Mouse (Mus musculus): ENCODE results near the gene Usp16. TPM values are rescaled to one million over a fixed set of nuclear protein-coding genes. Genes with fewer than 3 reads are reported as not detected.
A peak's percentile ranks its signal among the peaks of the same experiment; 100 is the strongest.

Usp16 gene
- total RNA-seq (2014; fragmentation: Nextera tagmentation) (72.4 and 73.8 TPM in 2 replicates), total RNA-seq (2017) (120 and 133 TPM in 2 replicates)

DNA sequence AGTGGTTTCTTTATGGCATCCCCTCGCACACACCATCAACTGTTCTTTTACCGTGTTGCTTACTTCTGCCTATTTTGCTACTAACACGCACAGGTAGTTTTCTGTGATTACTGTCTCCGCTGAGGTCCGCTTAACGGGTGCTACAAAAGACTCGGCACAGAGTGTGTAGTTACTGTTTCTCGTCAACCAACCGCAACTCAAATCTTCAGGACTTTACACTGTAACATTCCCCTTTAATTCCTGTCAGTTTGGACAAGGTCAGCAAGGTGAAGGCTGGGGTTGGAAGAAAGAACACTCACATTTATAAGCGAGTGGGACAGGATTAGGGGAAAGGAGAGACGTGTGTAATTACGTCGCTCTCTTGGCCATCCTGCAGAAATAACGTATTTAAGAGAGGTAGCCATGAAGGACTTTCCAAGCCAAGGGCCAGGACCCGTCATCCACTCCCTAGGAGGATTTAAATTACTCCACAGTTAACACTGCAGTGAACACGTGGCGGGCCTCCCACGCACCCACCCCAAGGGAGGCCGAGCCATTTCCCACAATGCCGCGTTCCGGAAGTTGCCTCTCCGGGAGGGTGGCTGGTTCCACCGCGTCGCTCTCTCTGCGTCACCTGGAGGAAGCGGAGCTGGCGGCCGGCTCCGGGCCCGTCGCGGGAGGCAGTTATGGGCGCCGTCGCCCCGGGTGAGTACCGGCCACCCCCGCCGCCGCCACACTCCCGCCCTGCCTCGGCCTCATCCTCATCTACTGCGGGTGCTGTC, at the start of gene Usp16:
Usp16 (plus strand) TSS at position 285 of the 761 bp plus-strand sequence.
- peak; percentile 98 for ATAC-seq (replicated peaks; ENCODE audit: poor library complexity, severe bottlenecking)

DNA sequence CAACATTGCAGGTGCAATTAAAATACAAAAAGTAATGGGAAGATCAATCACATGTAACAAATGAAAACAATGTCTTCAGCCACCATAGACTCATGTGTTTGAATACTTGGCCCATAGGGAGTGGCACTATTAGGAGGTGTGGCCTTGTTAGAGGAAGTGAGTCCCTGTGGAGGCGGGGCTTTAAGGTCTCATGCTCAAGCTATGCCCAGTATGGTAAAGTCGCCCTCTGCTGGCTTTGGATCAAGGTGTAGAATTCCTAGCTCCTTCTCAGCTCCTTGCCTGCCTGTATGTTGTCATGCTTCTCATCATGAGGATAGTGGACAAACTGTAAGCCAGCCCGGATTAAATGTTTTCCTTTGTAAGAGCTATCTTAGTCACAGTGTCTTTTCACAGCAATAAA, 49.5 kb upstream of the Usp16 start:
- peak; percentile 99 for ATAC-seq (replicated peaks; ENCODE audit: poor library complexity, severe bottlenecking)

DNA sequence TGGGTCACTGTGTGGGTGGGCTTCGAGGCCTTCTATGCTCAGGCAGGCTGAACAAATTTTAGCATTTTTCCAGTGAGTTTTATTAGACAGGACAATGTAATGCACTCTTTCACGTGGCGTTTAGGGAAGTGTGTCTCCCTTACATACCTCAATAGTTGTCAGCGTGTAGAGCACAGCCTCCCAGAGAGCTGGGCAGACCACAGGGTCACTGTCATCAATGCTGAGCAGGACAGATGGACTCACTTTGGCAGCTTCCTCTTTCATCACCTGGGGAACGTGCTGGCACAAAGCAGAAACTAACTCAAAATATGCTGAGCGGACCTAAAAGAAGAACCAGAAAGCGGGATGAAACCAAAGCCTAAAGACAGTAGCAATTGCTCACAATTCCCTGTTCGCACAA, 33.8 kb upstream of the Usp16 start:
- peak; percentile 88 for ATAC-seq (replicated peaks; ENCODE audit: poor library complexity, severe bottlenecking)

DNA sequence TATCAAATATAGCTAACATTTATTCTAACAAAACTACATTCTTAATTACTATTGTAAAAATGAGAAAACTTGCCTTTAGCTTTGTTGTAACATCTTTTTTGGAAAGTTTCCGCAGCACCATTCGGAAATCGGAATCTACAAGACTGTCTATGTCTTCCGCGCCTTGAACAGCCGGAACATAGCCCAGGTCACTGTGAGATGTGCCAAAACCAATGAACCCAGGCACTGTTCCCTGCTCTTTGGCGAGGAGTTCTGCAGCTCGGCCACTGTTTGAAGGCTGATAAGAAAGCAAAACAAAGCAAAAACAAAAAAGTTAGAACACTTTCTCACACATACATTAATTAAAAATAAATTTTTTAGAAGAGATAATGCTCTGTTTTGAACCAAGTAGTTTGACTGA, 27.0 kb upstream of the Usp16 start:
- ATAC-seq (replicated peaks; ENCODE audit: poor library complexity, severe bottlenecking), result no peak

DNA sequence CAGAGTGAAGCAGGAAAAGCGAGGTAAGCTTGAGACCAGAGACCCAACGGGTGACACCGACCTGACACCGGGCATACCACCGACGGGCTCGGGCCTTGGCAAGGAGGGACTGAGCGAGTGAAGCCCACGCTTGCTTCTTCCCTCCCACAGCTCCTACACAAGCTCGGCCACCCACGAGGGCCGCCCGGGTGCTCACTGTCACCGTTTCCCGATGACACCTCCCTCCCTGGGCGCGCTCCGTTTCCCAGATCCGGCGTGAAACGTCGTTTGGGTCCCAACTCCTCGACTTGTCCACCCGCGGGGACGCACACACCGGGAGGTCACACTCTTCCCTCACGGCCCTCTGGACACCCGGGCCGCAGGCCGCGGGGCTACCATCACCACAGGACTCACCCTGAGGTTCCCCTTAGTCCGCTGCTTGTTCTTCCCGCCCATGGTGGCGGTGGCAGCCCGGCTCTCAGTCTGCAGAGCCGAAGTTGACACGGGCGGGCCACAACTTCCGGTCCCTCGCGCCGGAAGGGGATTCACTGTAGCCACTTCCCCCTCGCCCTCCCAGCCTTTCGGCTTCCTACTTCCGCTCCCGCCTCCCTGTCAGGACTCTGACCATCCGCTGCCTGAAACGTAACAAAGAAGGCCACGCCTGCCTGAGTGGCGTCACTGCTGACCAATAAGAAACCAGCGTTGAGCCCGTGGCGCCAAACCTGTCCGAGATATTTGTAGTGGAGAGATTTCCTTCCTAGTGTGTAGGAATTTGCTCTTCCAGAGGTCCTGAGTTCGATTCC, 22.3 kb upstream of the Usp16 start, which contains the start of gene Ltn1:
Ltn1 (minus strand) TSS at position 580 of the 782 bp plus-strand sequence.
- ATAC-seq (replicated peaks; ENCODE audit: poor library complexity, severe bottlenecking), result peak; percentile 97

DNA sequence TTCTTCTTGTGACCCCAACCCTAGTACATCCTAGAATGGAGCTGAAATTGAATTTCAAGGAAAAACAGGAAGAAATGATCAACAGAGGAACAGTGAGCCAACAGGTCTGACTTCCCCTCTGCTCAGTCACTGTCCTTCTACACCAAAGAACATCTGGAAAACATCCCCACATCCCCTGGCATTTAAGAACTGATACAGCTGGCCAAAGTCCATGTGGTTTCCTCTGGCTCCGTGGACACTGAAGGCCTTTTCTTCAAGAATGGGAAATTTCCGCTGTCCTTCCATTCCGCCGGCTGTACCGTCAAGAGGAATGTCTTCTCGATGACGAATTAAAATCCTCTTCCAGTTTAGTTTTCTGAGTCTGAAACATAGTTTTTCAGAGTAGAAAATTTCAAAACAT, 20.2 kb upstream of the Usp16 start:
- no peak for ATAC-seq (replicated peaks; ENCODE audit: poor library complexity, severe bottlenecking)

DNA sequence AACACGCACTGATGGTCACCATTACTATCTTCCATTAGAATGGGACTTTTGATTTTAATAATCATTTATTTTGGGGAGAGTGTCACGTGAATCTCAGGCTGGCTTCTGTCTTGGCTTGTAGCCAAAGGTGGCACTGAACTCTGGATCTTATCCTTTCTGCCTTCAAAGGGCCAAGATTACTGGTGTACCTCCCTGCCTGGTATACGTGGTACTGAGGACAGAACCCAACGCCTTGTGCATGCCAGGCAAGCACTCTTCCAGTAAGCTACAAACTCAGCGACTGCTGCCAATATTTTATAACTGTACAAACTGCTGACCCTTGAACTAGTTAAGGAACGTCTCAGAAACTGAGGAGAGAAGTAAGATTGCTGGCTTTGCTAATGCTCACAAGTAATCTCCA, 19.6 kb upstream of the Usp16 start:
- ATAC-seq (replicated peaks; ENCODE audit: poor library complexity, severe bottlenecking), result no peak

DNA sequence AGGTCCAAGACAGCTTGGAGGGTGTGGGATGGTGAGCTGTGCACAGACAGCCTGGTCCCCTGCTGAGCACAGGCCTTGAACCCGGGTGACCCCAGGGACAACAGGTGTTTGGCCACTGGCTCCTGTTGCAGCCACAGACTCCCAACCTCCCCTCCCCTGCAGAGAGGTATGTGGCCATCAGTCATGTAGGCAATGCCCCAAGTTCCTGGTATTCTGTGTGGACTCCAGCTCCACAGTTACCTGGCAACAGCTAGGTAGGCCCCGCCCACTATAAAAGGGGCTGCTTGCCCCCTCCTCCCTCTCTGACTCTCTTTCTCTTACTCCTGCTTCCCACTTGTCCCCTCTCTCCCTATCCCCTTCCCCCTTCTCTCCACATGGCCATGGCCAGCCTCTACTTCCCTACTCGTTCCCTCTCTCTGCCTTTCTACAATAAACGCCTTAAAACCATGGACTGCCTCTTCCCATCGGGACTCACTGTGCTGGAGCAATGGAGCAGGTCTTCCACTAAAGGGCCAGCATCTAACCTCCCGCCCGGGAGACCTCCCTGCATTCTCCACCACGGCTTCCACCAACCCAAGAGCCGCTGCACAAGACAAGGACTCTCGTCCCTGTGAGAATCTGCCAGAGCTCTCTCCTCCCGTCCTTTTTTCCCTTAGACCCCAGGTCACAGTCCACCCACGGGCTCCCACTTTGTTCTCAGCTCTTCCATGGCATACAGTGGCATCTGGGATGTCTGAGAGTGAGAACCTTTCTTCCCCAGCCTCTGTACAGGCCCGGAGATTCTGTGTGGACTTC, 18.9 kb upstream of the Usp16 start:
- no peak for ATAC-seq (replicated peaks; ENCODE audit: poor library complexity, severe bottlenecking)

DNA sequence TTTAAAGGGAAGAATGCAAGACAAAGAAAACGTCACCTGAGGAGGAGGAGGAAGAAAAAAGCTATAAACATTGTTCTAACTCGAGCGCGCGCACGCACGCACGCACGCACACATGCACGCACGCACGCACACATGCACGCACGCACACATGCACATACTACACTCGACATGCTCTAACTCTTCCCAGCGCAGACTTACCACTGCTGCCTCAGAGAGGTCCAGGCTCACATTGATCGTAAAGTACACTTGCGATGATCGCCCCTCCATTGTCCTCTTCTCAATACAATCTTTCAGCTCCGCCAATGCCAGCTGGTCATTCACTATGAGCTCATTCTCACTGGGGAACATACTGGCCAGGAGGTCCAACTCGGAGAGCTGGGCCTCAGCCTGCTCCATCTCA, 17.4 kb upstream of the Usp16 start:
- ATAC-seq (replicated peaks; ENCODE audit: poor library complexity, severe bottlenecking), result no peak

DNA sequence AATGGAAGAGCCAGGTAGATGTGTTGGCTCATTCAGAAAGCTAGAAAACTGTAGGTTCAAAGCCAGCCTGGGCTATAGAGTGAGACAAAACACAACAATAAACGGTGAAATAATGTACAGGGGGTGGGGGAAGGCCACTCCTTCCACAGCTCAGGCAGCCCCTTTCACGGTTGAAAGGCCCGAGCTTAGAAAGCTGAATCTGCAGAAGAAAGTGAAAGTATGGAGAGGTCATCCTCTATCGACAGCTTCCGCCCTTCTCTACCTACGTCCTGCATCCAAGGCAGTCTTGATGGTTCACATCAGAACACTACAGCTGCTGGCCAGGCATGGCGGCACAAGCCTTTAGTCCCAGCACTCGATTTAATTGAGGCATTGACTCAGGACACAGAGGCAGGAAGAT, 15.8 kb upstream of the Usp16 start:
- ATAC-seq (replicated peaks; ENCODE audit: poor library complexity, severe bottlenecking), result no peak

DNA sequence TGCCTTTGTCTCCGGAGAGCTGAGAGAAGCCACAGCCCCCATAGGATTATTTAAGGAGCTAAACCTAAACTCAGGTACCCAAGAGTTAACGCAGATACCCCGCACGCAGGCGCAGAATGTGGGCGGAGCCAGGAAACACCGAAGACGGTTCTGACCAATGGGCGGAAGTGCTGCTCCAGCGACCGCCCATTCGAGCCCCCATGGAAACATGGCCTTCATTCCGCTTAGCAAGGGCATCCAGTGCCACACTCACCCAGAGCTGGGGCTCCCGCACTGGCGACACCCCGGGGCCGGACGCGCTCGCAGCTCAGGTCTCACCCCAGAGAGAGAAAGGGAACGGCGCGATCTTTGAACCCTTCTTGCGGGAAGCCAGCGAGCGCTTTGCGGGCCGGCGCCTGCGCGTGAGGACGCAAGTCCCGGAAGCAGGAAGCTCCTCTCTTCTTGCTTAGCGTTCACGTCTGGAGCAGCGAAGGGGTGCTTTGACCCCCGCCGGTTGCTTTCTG, 14.3 kb upstream of the Usp16 start, which contains the start of gene Rwdd2b:
Rwdd2b (minus strand) TSS at position 390 of the 503 bp plus-strand sequence.
- peak; percentile 93 for ATAC-seq (replicated peaks; ENCODE audit: poor library complexity, severe bottlenecking)

DNA sequence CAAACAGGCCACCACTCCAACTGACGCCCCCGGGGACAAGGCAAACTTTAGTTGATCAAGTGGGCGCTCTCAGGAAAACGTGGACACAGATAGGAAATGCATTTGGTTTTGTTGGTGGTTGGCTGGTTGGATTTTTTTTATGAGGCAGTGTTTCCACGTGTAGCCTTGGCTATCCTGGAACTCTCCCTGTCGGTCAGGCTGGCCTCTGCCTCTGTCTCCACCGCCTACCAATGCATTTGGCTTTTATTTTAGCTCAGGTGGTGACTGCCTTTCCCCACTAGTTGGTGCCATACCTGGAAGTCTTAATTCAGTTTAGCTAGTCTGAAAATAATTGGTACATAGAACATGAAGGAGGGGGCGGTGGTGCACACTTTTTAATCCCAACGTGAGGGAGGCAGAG, 13.4 kb upstream of the Usp16 start:
- peak; percentile 50 for ATAC-seq (replicated peaks; ENCODE audit: poor library complexity, severe bottlenecking)

DNA sequence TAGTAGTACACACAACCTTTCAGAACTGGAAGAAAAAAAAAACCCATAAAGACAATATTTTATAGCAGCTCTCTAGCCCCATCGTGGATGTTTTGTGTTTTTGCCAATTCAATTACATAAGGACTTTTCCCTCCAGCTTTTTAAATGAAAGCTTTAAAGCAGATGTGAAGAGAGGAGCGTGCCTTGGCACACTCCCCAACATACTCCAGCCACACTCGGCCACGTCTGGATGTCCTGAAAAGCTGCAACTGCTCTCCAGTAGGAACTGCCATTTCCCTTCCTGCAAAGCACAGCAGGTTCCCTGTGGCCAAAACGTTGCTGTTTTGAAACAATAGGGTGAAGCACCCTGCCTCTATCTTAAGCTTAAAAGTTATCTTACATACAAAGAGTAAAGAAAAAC, 12.2 kb upstream of the Usp16 start:
- ATAC-seq (replicated peaks; ENCODE audit: poor library complexity, severe bottlenecking), result no peak

DNA sequence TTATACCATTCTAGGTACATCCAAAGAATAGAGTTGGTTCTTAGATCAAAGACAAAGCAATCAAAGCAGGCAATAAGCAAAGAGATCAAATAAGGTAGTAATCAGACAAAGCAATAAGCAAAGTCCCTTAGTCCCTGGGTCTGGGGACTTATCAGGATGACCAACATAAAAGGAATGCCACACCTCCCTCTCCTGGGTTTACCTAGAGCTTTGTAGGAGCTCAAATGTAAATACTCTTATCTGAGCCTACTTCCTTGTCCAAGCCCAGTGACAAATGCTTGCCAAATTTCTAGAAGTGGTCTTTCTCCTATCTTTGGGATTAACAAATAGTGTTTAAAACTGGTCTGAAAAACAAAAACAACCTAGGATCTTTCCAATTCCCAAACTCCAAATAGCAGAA, 11.3 kb upstream of the Usp16 start:
- ATAC-seq (replicated peaks; ENCODE audit: poor library complexity, severe bottlenecking), result no peak

DNA sequence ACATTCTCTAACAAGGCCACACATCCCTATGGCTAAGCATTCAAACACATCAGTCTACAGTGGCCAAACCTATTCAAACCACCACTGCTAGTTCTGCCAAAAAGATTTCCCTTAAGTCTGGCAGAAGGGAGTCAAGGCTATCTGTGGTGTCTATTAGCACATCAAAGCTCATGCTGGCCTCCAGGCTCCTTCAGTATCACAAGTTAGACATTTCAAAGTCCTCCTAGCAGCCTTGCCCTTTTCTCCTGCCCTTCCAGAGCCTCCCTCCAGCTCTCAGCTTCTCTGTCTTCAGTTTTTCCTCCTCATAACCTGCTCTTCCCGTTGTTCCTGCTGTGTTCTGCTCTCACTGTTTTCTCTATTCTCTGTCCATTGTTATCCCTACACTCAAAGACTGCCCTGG, 10.4 kb upstream of the Usp16 start:
- ATAC-seq (replicated peaks; ENCODE audit: poor library complexity, severe bottlenecking), result no peak

DNA sequence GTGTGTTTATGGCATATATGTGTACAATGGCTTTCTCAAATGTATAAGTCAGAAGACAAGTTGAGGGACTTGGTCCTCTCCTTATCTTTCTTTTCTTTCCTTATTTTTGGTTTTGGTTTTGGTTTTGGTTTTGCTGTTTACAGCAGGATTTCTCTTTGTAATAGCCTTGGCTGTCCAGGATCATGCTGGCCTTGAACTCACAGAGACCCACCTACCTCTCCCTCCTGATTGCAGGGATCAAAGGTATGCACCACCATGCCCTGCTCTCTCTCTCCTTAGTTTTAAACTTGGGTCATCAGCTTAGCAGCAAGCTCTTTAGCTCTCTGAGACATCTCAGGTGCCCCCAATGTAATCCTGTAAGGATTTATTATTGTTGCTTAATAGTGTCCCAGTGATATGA, 9.4 kb upstream of the Usp16 start:
- ATAC-seq (replicated peaks; ENCODE audit: poor library complexity, severe bottlenecking), result no peak

DNA sequence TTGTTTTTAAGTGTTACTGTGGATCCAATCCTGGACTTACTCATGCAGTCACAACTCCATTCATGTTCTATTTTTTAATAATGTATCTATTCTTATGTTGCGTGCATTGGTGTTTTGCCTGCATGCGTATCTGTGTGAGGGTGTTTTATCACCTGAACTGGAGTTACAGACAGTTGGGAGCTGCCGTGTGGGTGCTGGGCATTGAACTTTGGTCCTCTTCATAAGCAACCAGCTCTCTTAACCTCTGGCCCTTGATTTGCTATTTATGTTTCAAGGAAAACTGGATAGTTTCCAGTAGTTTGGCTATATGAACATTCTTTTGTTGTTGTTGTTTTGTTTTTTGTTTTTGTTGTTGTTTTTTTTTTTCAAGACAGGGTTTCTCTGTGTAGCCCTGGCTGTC, 9.0 kb upstream of the Usp16 start:
- ATAC-seq (replicated peaks; ENCODE audit: poor library complexity, severe bottlenecking), result no peak

DNA sequence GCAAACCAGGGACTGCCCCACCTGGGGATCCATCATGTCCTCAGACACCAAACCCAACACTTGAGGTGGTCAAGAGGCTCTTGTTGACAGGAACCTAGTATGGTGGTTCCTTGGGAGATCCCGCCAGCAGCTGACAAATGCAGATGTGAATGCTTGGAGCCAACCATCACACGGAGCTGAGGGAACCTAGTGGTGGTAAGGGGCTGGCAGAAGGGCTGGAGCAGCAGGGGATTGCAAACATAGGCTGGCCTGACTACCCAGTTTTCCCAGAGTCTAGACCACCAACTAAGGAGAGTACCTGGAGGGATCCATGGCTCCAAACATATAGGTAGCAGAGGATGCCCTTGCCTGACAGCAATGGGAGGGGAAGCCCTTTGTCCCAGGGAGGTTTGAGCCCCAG, 1.3 kb upstream of the Usp16 start:
- no peak for ATAC-seq (replicated peaks; ENCODE audit: poor library complexity, severe bottlenecking)

DNA sequence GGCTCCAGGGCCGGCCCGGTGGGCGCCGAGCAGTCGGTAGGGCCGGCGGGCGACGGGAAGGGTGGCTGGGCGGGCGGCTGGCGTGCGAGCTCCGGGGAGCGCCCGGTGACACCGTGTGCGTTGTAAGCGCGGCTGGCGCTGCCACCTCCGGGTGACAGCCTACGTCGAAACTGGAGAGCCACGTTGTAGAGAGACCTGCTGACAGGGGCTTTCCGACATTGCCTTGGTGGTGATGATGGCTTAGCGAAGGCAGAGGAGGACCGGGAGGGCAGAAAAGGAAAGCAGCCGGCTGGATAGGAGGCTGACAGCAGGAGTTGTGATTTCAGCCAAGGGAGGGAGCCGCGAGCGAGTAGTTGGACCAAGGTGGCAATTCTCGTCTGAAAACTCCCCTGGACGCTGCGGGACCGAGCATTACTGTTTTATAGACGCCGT, 693 bp downstream of the Usp16 start:
- peak; percentile 64 for ATAC-seq (replicated peaks; ENCODE audit: poor library complexity, severe bottlenecking)

DNA sequence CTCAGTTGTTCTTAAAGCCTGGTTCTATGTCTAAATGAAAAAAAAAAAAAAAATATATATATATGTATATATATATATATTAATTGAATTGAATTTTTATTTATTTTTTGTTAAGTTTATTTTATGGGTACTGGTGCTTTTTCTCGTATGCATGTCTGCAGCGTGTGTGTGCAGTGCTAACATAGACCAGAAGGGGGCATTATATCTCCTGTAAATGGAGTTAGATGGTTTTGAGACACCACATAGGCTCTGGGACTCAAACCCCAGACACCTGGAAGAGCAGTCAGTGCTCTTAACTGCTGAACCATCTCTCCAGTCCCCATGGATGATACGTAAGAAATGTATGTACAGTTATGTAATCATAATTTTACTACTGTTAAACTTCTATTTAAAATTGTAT, 4.2 kb downstream of the Usp16 start:
- no peak for ATAC-seq (replicated peaks; ENCODE audit: poor library complexity, severe bottlenecking)

DNA sequence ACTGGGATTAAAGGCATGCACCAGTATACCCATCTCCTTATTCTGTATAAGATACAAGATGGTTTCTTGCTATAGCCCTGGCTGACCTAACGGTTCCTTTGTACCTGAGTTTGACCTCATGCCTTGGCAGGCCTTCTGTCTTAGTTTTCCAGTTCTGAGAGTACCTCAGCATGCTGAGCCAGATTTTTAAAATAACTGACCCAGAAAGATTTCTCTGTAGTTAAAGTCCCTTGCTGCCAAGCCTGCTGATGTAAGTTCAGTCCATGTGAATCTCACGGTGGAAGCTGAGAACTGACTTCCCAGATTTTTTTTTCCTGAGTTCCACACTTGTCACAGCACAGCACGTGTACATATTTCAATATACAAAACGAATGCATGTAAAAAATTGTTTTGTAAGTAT, 16.1 kb downstream of the Usp16 start:
- no peak for ATAC-seq (replicated peaks; ENCODE audit: poor library complexity, severe bottlenecking)

Measured in granulocyte monocyte progenitor cell, adult 5-6 weeks (primary cell).